Mouse (Mus musculus): ENCODE data around the gene Ipo5.

DNA sequence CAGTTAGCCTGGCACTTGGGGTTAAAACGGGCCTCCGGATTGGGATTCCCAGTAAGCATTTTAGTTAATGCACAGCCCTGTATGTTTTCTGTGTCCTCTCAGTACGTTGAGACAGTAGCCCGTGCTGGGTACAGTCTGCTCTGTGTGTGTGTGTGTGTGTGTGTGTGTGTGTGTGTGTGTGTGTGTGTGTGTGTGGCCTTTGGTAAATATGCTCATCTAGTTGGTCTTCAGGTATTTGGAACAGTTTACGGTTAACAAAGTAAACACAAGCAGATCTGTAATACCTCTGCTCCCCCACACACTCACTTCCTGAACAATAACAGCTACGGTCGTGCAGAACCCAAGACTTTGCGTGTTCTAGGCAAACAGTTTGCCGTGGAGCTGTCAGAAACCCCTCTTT lies 31.8 kb downstream of the Ipo5 start:
- no peak for TF ChIP-seq POLR2A (IDR thresholded peaks at IDR 0.05; ENCODE audit: borderline replicate concordance, insufficient read depth, low read length)
- no peak for TF ChIP-seq CTCF (IDR thresholded peaks at IDR 0.05; ENCODE audit: borderline replicate concordance, insufficient read depth, low read depth, low read length)

All from cerebellum, adult 2 months (tissue).